In genomic region chr7:78846066-78846716, GRCm38 (mm10) we compare ENCODE assay signal across 8 mouse cellular contexts. TPM values are rescaled to one million over a fixed set of nuclear protein-coding genes. Genes with fewer than 3 reads are reported as not detected.
DNase-seq lines count a peak whose midpoint lies in the region; ATAC-seq and TF ChIP-seq lines count a peak whose summit lies in the region.

No protein-coding gene starts in this region.

- H3K4me3 ChIP-seq in heart, embryonic 10.5 days: peak overlapping the region; percentile 89
- H3K4me3 ChIP-seq in MEL (ENCODE audit: control insufficient read depth in 1 of 2, insufficient read depth in 1 of 2, low read depth in 2 of 2, low read length in 2 of 2): peak overlapping the region; percentile 94 to 99
- H3K4me3 ChIP-seq in megakaryocyte, embryonic 14.5 days (replicated peaks): peak overlapping the region; percentile 96

- peak overlapping the region; percentile 99 for H3K9ac ChIP-seq in MEL (ENCODE audit: control insufficient read depth, low read depth, low read length, poor library complexity, severe bottlenecking)

- no peak for TF ChIP-seq POLR2A in MEL (IDR thresholded peaks at IDR 0.05; ENCODE audit: control insufficient read depth in 1 of 2, insufficient read depth in 1 of 2, low read depth in 1 of 2, low read length in 2 of 2, poor library complexity in 1 of 2)

- no peaks in the 10 kb centered on the region for H3K9me3 ChIP-seq in heart, embryonic 10.5 days
- H3K9me3 ChIP-seq in MEL (replicated peaks; ENCODE audit: insufficient read depth, low read length): no peaks in the 10 kb centered on the region
- H3K9me3 ChIP-seq in megakaryocyte, embryonic 14.5 days: no peaks in the 10 kb centered on the region

- DNase-seq in heart, embryonic 10.5 days (ENCODE audit: low spot score): no peak
- DNase-seq in heart, adult 9 months (ENCODE audit: low spot score in 2 of 2): no peak
- DNase-seq in MEL (ENCODE audit: low read depth, low spot score): peak; percentile 53
- DNase-seq in cerebellum, adult 9-10 months: no peak
- DNase-seq in spleen, postnatal 4 days (ENCODE audit: low spot score in 2 of 2): no peak

- ATAC-seq in granulocyte monocyte progenitor cell, adult 5-6 weeks (replicated peaks; ENCODE audit: poor library complexity, severe bottlenecking): peak; percentile 66
- no peak for ATAC-seq in inflammation-experienced regulatory T-cells, adult 6 months

- TF ChIP-seq CTCF in MEL (IDR thresholded peaks at IDR 0.05 in 2 of 3, conservative IDR thresholded peaks at IDR 0.05 in 1 of 3; ENCODE audit: control insufficient read depth in 1 of 3, insufficient read depth in 1 of 3, low read depth in 2 of 3, low read length in 3 of 3, poor library complexity in 1 of 3, severe bottlenecking in 1 of 3): no peak

- peaks cover 8% of the 10 kb centered on the region; the same call in 1 of the 2 replicates for H3K4me1 ChIP-seq in heart, embryonic 10.5 days
- H3K4me1 ChIP-seq in MEL (ENCODE audit: control insufficient read depth in 1 of 2, insufficient read depth in 2 of 2, low read length in 2 of 2): peaks cover 0 to 11% of the 10 kb centered on the region in 2 experiments
- peaks cover 60% of the 10 kb centered on the region for H3K4me1 ChIP-seq in megakaryocyte, embryonic 14.5 days

- H3K36me3 ChIP-seq in heart, embryonic 10.5 days: peaks cover 28% of the 10 kb centered on the region
- H3K36me3 ChIP-seq in MEL (ENCODE audit: control insufficient read depth in 1 of 2, insufficient read depth in 2 of 2, low read length in 2 of 2): peaks cover 2 to 17% of the 10 kb centered on the region in 2 experiments
- peaks cover 34% of the 10 kb centered on the region for H3K36me3 ChIP-seq in megakaryocyte, embryonic 14.5 days (replicated peaks; ENCODE audit: low read length)

- WGBS in heart, embryonic 10.5 days: 35% methylated on average over 12 of the region's 12 CpGs

- H3K79me2 ChIP-seq in MEL (ENCODE audit: control insufficient read depth, insufficient read depth, low read length, poor library complexity): peaks cover 16% of the 10 kb centered on the region

- TF ChIP-seq EP300 in MEL (IDR thresholded peaks at IDR 0.05; ENCODE audit: low read depth in 1 of 2, low read length in 2 of 2): no peak

- H3K27ac ChIP-seq in heart, embryonic 10.5 days: peak overlapping the region; percentile 97
- H3K27ac ChIP-seq in MEL (ENCODE audit: control insufficient read depth, low read depth, low read length): peak overlapping the region; percentile 86

- TF ChIP-seq RAD21 in MEL (IDR thresholded peaks at IDR 0.05; ENCODE audit: low read depth, low read length): no peak

- H3K27me3 ChIP-seq in heart, embryonic 10.5 days (ENCODE audit: insufficient read depth, poor library complexity, severe bottlenecking): no peaks in the 10 kb centered on the region
- no peaks in the 10 kb centered on the region for H3K27me3 ChIP-seq in MEL (ENCODE audit: control insufficient read depth in 1 of 2, insufficient read depth in 2 of 2, low read length in 2 of 2)
- H3K27me3 ChIP-seq in megakaryocyte, embryonic 14.5 days (replicated peaks): no peaks in the 10 kb centered on the region

TF ChIP-seq in MEL, 35 proteins besides CTCF, POLR2A, EP300 and RAD21:
- TF ChIP-seq POLR2AphosphoS2 (IDR thresholded peaks at IDR 0.05; ENCODE audit: low read length) (peak; percentile 10; the same call in 1 of the 2 replicates), MAZ (IDR thresholded peaks at IDR 0.05; ENCODE audit: low read depth, low read length) (no peak)

RNA-seq across cellular contexts. Expression of gene Det1, which starts 0.9 kb away (rescaled TPM):
- polyA plus RNA-seq in heart, embryonic 10.5 days (2016; fragmentation: Nextera tagmentation; extraction: Ambion mirVana): 13.3 and 16.7 TPM in 2 replicates
- 14.3 and 15.8 TPM in 2 replicates for total RNA-seq in MEL (2012; rRNA removed)
- 10 to 100 TPM in 1 of 2 experiments, not detected in 1; 16.8 TPM for polyA plus RNA-seq in MEL (2012; ENCODE audit: insufficient read depth in 1 of 2, insufficient read length in 2 of 2, low read depth in 1 of 2, low replicate concordance in 2 of 2, missing spikeins in 1 of 2)
- total RNA-seq in granulocyte monocyte progenitor cell, adult 5-6 weeks (2014; fragmentation: Nextera tagmentation): 17.2 and 22.5 TPM in 2 replicates
- total RNA-seq in granulocyte monocyte progenitor cell, adult 5-6 weeks (2017): 12.3 and 17.9 TPM in 2 replicates
- 1.0 and 1.9 TPM in 2 replicates for polyA plus RNA-seq in megakaryocyte, embryonic 14.5 days (2012; ENCODE audit: insufficient read depth, low replicate concordance)
- polyA plus RNA-seq in inflammation-experienced regulatory T-cells, adult 6 months (2017; shearing (Covaris generic)): 10 to 100 TPM in 2 of 3 experiments, 1 to 10 TPM in 1; 9.4 to 18.9 (median 16.1) TPM

RNA-seq across cellular contexts. Expression of gene Aen, which starts 49.5 kb away (rescaled TPM):
- polyA plus RNA-seq in heart, embryonic 10.5 days (2016; fragmentation: Nextera tagmentation; extraction: Ambion mirVana): 51.0 and 57.4 TPM in 2 replicates
- 72.5 and 95.9 TPM in 2 replicates for total RNA-seq in MEL (2012; rRNA removed)
- polyA plus RNA-seq in MEL (2012; ENCODE audit: insufficient read depth in 1 of 2, insufficient read length in 2 of 2, low read depth in 1 of 2, low replicate concordance in 2 of 2, missing spikeins in 1 of 2): 10 to 100 TPM in 1 of 2 experiments, not detected in 1; 97.7 TPM
- total RNA-seq in granulocyte monocyte progenitor cell, adult 5-6 weeks (2014; fragmentation: Nextera tagmentation): 29.4 and 44.3 TPM in 2 replicates
- total RNA-seq in granulocyte monocyte progenitor cell, adult 5-6 weeks (2017): 32.9 and 35.2 TPM in 2 replicates
- 34.1 and 96.8 TPM in 2 replicates for polyA plus RNA-seq in megakaryocyte, embryonic 14.5 days (2012; ENCODE audit: insufficient read depth, low replicate concordance)
- polyA plus RNA-seq in inflammation-experienced regulatory T-cells, adult 6 months (2017; shearing (Covaris generic)): 10 to 100 TPM; 21.2 to 26.0 (median 21.2) TPM
